Mouse (Mus musculus) right cerebral cortex, adult 2 months (tissue): Measurements from ENCODE around the gene Atp13a3.
"Not testable (repeated sequence)": the region's sequence is repeated elsewhere in the genome, so short reads cannot be mapped to it uniquely, and the experiment has no call there.

ENCODE experiments used
- DNase-seq, 2 experiments: peaks; one replicate each; pipeline ENCODE4 v3.0.0; 2021 to 2022; ENCODE audit warnings: low spot score in 2 of 2

Gene Atp13a3

GRCm38 (mm10) chr16:30405925-30406670 lies at the start of gene Atp13a3:
Gene Atp13a3 (minus strand): TSS chr16:30405975.
- DNase-seq: no peak

GRCm38 (mm10) chr16:30453213-30453975 lies 47.6 kb upstream of the Atp13a3 start:
- DNase-seq: no peak

- not testable (repeated sequence) for DNase-seq
Measured at GRCm38 (mm10) chr16:30451174-30451573, 45.4 kb upstream of the Atp13a3 start.

- DNase-seq: no peak
Measured at GRCm38 (mm10) chr16:30449017-30449416, 43.2 kb upstream of the Atp13a3 start.

GRCm38 (mm10) chr16:30448169-30448568 lies 42.4 kb upstream of the Atp13a3 start:
- DNase-seq: no peak

GRCm38 (mm10) chr16:30447642-30448041 lies 41.9 kb upstream of the Atp13a3 start:
- DNase-seq: no peak

- DNase-seq: no peak
Measured at GRCm38 (mm10) chr16:30443411-30443810, 37.6 kb upstream of the Atp13a3 start.

- DNase-seq: no peak
Measured at GRCm38 (mm10) chr16:30442451-30442850, 36.7 kb upstream of the Atp13a3 start.

- no peak for DNase-seq
Measured at GRCm38 (mm10) chr16:30441409-30441808, 35.6 kb upstream of the Atp13a3 start.

GRCm38 (mm10) chr16:30439841-30440240 lies 34.1 kb upstream of the Atp13a3 start:
- DNase-seq: no peak

GRCm38 (mm10) chr16:30439411-30439810 lies 33.6 kb upstream of the Atp13a3 start:
- DNase-seq: no peak

- no peak for DNase-seq
Measured at GRCm38 (mm10) chr16:30436276-30436675, 30.5 kb upstream of the Atp13a3 start.

- no peak for DNase-seq
Measured at GRCm38 (mm10) chr16:30435393-30435792, 29.6 kb upstream of the Atp13a3 start.

GRCm38 (mm10) chr16:30433148-30433547 lies 27.4 kb upstream of the Atp13a3 start:
- DNase-seq: no peak

GRCm38 (mm10) chr16:30432111-30432510 lies 26.3 kb upstream of the Atp13a3 start:
- no peak for DNase-seq

GRCm38 (mm10) chr16:30430512-30431088 lies 24.8 kb upstream of the Atp13a3 start:
- DNase-seq: no peak

- no peak for DNase-seq
Measured at GRCm38 (mm10) chr16:30428753-30429260, 23.0 kb upstream of the Atp13a3 start.

GRCm38 (mm10) chr16:30427466-30427865 lies 21.7 kb upstream of the Atp13a3 start:
- DNase-seq: no peak

- DNase-seq: no peak
Measured at GRCm38 (mm10) chr16:30427003-30427402, 21.2 kb upstream of the Atp13a3 start.

GRCm38 (mm10) chr16:30425980-30426379 lies 20.2 kb upstream of the Atp13a3 start:
- no peak for DNase-seq

- no peak for DNase-seq
Measured at GRCm38 (mm10) chr16:30424053-30424452, 18.3 kb upstream of the Atp13a3 start.

- no peak for DNase-seq
Measured at GRCm38 (mm10) chr16:30416707-30417106, 10.9 kb upstream of the Atp13a3 start.
